Mouse (Mus musculus): ENCODE measurements around the gene Pom121l2. TPM values are rescaled to one million over a fixed set of nuclear protein-coding genes. Genes with fewer than 3 reads are reported as not detected.

Gene Pom121l2
- polyA plus RNA-seq, 1 experiment from 2014 or later = not detected

DNA sequence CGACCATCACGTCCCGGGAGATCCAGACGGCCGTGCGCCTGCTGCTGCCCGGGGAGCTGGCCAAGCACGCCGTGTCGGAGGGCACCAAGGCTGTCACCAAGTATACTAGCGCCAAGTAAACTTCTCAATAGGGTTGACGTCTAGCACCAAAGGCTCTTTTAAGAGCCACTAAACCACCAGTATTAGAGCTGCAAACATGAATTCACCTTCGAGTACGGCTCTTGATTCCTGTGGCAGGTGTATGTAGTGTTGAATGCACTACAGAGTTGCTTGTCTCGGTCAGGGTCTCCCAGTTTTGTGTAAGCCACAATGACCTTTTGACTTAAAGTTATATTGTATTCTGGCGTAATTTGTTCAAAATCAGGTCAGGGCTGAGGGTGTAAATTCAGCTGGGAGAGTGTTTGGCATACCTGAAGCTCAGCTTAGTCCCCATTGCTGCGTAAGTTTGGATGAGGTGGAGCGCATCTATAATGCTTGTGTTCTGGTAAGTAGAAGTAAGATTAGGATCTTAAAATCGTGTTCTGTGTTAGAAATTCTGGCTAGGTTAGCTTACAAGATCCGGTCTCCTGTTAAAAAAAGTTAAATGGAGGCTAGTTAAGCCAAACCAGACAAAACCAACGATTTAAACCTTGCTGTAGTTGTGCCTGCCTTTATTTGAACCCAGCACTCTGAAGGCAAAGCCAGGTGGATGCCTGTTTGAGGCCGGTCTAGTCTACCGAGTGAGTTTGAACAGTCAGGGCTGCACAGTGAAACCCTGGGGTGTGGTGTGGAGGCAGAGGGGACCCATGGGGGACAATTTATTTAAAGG lies 55.4 kb downstream of the Pom121l2 start:
- 2% methylated on average over 16 of the region's 23 CpGs for WGBS
- H3K4me1 ChIP-seq (replicated peaks; ENCODE audit: control insufficient read depth, insufficient read depth, low read length) = peaks cover 27% of the 10 kb centered on the region
- no peaks in the 10 kb centered on the region for H3K27me3 ChIP-seq (replicated peaks; ENCODE audit: control insufficient read depth, insufficient read depth, low read length)
- ATAC-seq = peak; percentile 13; the same call in 1 of the 2 replicates
- H3K4me2 ChIP-seq (ENCODE audit: low read length) = peak overlapping the region; percentile 77
- peak overlapping the region; percentile 81 for H3K27ac ChIP-seq (ENCODE audit: low read length)
- H3K9me3 ChIP-seq (ENCODE audit: control insufficient read depth, low read length) = no peaks in the 10 kb centered on the region
- no peaks in the 10 kb centered on the region for H3K36me3 ChIP-seq (ENCODE audit: control insufficient read depth, insufficient read depth)
- H3K9ac ChIP-seq (replicated peaks; ENCODE audit: low read depth, low read length) = peak overlapping the region; percentile 53
- H3K4me3 ChIP-seq (replicated peaks; ENCODE audit: low read length) = peak overlapping the region; percentile 44

DNA sequence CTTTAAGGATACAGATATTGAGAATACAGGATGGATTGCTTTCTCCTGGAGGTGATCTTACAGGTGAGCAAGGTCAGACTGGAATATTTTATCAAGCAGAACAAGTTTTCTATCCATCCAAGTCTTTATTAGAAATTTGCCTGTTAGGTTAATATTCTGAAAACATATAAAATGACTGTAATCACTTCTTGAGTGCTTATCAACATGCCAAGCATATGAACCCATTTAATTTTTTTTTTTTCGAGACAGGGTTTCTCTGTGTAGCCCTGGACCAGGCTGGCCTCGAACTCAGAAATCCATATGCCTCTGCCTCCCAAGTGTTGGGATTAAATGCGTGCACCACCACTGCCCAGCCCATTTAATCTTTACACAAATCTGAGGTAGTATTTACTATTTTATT lies 56.0 kb downstream of the Pom121l2 start:
- ATAC-seq = no peak
- Histone ChIP-seq H3K27ac (ENCODE audit: low read length) (peak overlapping the region; percentile 81; the same call in 1 of the 2 replicates), H3K27me3 (replicated peaks; ENCODE audit: control insufficient read depth, insufficient read depth, low read length) (no peaks in the 10 kb centered on the region), H3K4me1 (replicated peaks; ENCODE audit: control insufficient read depth, insufficient read depth, low read length) (peaks cover 28% of the 10 kb centered on the region), H3K36me3 (ENCODE audit: control insufficient read depth, insufficient read depth) (no peaks in the 10 kb centered on the region), H3K9ac (replicated peaks; ENCODE audit: low read depth, low read length) (no peak overlapping the region), H3K9me3 (ENCODE audit: control insufficient read depth, low read length) (no peaks in the 10 kb centered on the region), H3K4me3 (replicated peaks; ENCODE audit: low read length) (no peak overlapping the region; the same call in 1 of the 2 replicates), H3K4me2 (ENCODE audit: low read length) (peak overlapping the region; percentile 77)
- WGBS = 53% methylated on average over 3 of the region's 3 CpGs

DNA sequence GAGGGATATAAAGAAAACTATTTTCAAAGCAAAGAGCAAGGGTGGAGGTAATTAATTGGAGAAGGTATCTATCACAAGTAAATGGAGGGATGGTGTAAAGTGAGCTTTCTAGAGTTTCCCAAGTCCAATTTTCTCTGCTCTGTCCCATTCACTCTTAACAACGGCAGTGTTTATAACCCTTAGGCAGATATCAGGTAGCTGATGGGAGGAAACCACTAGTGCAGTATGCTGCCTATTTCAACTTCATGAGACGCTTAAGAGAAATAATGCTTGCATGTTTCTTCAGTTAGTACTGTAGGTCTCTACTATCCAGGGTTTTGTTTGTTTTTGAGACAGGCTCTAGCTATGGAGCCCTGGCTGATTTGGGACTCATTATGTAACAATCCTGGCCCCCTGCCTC lies 56.4 kb downstream of the Pom121l2 start:
- Histone ChIP-seq H3K4me2 (ENCODE audit: low read length) (no peak overlapping the region), H3K4me1 (replicated peaks; ENCODE audit: control insufficient read depth, insufficient read depth, low read length) (peaks cover 33% of the 10 kb centered on the region), H3K9me3 (ENCODE audit: control insufficient read depth, low read length) (no peaks in the 10 kb centered on the region), H3K9ac (replicated peaks; ENCODE audit: low read depth, low read length) (no peak overlapping the region), H3K27me3 (replicated peaks; ENCODE audit: control insufficient read depth, insufficient read depth, low read length) (no peaks in the 10 kb centered on the region), H3K4me3 (replicated peaks; ENCODE audit: low read length) (no peak overlapping the region), H3K27ac (ENCODE audit: low read length) (no peak overlapping the region), H3K36me3 (ENCODE audit: control insufficient read depth, insufficient read depth) (no peaks in the 10 kb centered on the region)
- WGBS = 78% methylated on average over 2 of the region's 2 CpGs
- no peak for ATAC-seq

Small RNA genes within 50 kb of the gene (microRNA-seq; reads per million reads assigned to microRNA genes)
- not detected for gene Gm44390

Other genes with a start within 250 kb of the Pom121l2 start
- gene Hist1h4j, start 246.1 kb upstream of the Pom121l2 start, polyA plus RNA-seq (2015; fragmentation: Nextera tagmentation; extraction: Ambion mirVana) = 0.94 and 1.2 TPM in 2 replicates
- 1.5 and 1.6 TPM in 2 replicates for gene Hist1h4k, start 230.7 kb upstream of the Pom121l2 start, polyA plus RNA-seq (2015; fragmentation: Nextera tagmentation; extraction: Ambion mirVana)
- gene Hist1h2ak, start 227.4 kb upstream of the Pom121l2 start, polyA plus RNA-seq (2015; fragmentation: Nextera tagmentation; extraction: Ambion mirVana) = 12.3 and 18.7 TPM in 2 replicates
- 0.85 and 2.3 TPM in 2 replicates for gene Hist1h2bn, start 227.1 kb upstream of the Pom121l2 start, polyA plus RNA-seq (2015; fragmentation: Nextera tagmentation; extraction: Ambion mirVana)
- 6.5 and 7.8 TPM in 2 replicates for gene Hist1h1b, start 200.6 kb upstream of the Pom121l2 start, polyA plus RNA-seq (2015; fragmentation: Nextera tagmentation; extraction: Ambion mirVana)
- 49.1 and 60.2 TPM in 2 replicates for gene Hist1h3i, start 197.8 kb upstream of the Pom121l2 start, polyA plus RNA-seq (2015; fragmentation: Nextera tagmentation; extraction: Ambion mirVana)
- gene Hist1h2an, start 194.0 kb upstream of the Pom121l2 start, polyA plus RNA-seq (2015; fragmentation: Nextera tagmentation; extraction: Ambion mirVana) = 1.7 TPM in 1 of 2 replicates, not detected in the other
- 2.0 TPM in 1 of 2 replicates, not detected in the other for gene Hist1h2bp, start 193.7 kb upstream of the Pom121l2 start, polyA plus RNA-seq (2015; fragmentation: Nextera tagmentation; extraction: Ambion mirVana)
- gene Hist1h2bq, start 171.0 kb upstream of the Pom121l2 start, polyA plus RNA-seq (2015; fragmentation: Nextera tagmentation; extraction: Ambion mirVana) = 7.9 and 8.0 TPM in 2 replicates
- not detected in 2 replicates for gene Hist1h2ao, start 170.7 kb upstream of the Pom121l2 start, polyA plus RNA-seq (2015; fragmentation: Nextera tagmentation; extraction: Ambion mirVana)
- not detected in 2 replicates for gene Hist1h4m, start 169.4 kb upstream of the Pom121l2 start, polyA plus RNA-seq (2015; fragmentation: Nextera tagmentation; extraction: Ambion mirVana)
- gene Hist1h4n, start 149.0 kb upstream of the Pom121l2 start, polyA plus RNA-seq (2015; fragmentation: Nextera tagmentation; extraction: Ambion mirVana) = 5.9 and 6.4 TPM in 2 replicates
- 1,189 and 1,296 TPM in 2 replicates for gene Hist1h2ap, start 147.7 kb upstream of the Pom121l2 start, polyA plus RNA-seq (2015; fragmentation: Nextera tagmentation; extraction: Ambion mirVana)
- 7.8 and 8.3 TPM in 2 replicates for gene Hist1h2br, start 147.5 kb upstream of the Pom121l2 start, polyA plus RNA-seq (2015; fragmentation: Nextera tagmentation; extraction: Ambion mirVana)
- 24.8 and 25.7 TPM in 2 replicates for gene Zfp184, start 36.1 kb upstream of the Pom121l2 start, polyA plus RNA-seq (2015; fragmentation: Nextera tagmentation; extraction: Ambion mirVana)
- gene Prss16, start 28.5 kb downstream of the Pom121l2 start, polyA plus RNA-seq (2015; fragmentation: Nextera tagmentation; extraction: Ambion mirVana) = 0.19 TPM in 1 of 2 replicates, not detected in the other
- not detected in 2 replicates for gene Hist1h2ah, start 54.4 kb downstream of the Pom121l2 start, polyA plus RNA-seq (2015; fragmentation: Nextera tagmentation; extraction: Ambion mirVana)
- gene Hist1h2bk, start 54.7 kb downstream of the Pom121l2 start, polyA plus RNA-seq (2015; fragmentation: Nextera tagmentation; extraction: Ambion mirVana) = 3.3 TPM in 1 of 2 replicates, not detected in the other
- 14.0 and 14.5 TPM in 2 replicates for gene Hist1h4i, start 60.2 kb downstream of the Pom121l2 start, polyA plus RNA-seq (2015; fragmentation: Nextera tagmentation; extraction: Ambion mirVana)
- gene Hist1h2ag, start 61.8 kb downstream of the Pom121l2 start, polyA plus RNA-seq (2015; fragmentation: Nextera tagmentation; extraction: Ambion mirVana) = 8.5 and 13.4 TPM in 2 replicates
- 2.1 and 3.1 TPM in 2 replicates for gene Hist1h2bj, start 62.0 kb downstream of the Pom121l2 start, polyA plus RNA-seq (2015; fragmentation: Nextera tagmentation; extraction: Ambion mirVana)
- 0.04 TPM in 1 of 2 replicates, not detected in the other for gene Vmn1r188, start 103.2 kb downstream of the Pom121l2 start, polyA plus RNA-seq (2015; fragmentation: Nextera tagmentation; extraction: Ambion mirVana)
- gene Vmn1r189, start 124.6 kb downstream of the Pom121l2 start, polyA plus RNA-seq (2015; fragmentation: Nextera tagmentation; extraction: Ambion mirVana) = not detected in 2 replicates
- not detected in 2 replicates for gene Vmn1r191, start 202.8 kb downstream of the Pom121l2 start, polyA plus RNA-seq (2015; fragmentation: Nextera tagmentation; extraction: Ambion mirVana)
- gene Vmn1r192, start 209.9 kb downstream of the Pom121l2 start, polyA plus RNA-seq (2015; fragmentation: Nextera tagmentation; extraction: Ambion mirVana) = not detected in 2 replicates
- not detected in 2 replicates for gene Vmn1r193, start 242.0 kb downstream of the Pom121l2 start, polyA plus RNA-seq (2015; fragmentation: Nextera tagmentation; extraction: Ambion mirVana)

Measured in forebrain, embryonic 16.5 days (tissue).